Mouse (Mus musculus) midbrain, embryonic 11.5 days (tissue): ENCODE measurements around the gene Rpl7a. TPM values are rescaled to one million over a fixed set of nuclear protein-coding genes. Genes with fewer than 3 reads are reported as not detected.
A peak's percentile ranks its signal among the peaks of the same experiment; 100 is the strongest.

ENCODE experiments used
- ATAC-seq: fragments of 200-750 bp; cut with Nextera tagmentation; 2 replicates; pipeline ENCODE4 v1.8.0; 2017; ENCODE audit warnings: moderate TSS enrichment, moderate library complexity; ENCODE audit not compliant: low FRiP score
- DNase-seq: peaks from one replicate; pipeline ENCODE4 v3.0.0; 2015; ENCODE audit warnings: low spot score; ENCODE audit errors: missing footprints
- H3K27ac ChIP-seq: fragments of 300-500 bp; sonication (generic); 2 replicates; pipeline ENCODE4 v1.5.1; 2014; ENCODE audit warnings: low read depth, low read length
- H3K27me3 ChIP-seq: fragments of 300-500 bp; sonication (generic); 2 replicates; pipeline ENCODE4 v1.6.1; 2014; ENCODE audit warnings: mild to moderate bottlenecking, low read length, moderate library complexity, mixed read lengths; ENCODE audit not compliant: control insufficient read depth, insufficient read depth
- H3K36me3 ChIP-seq: fragments of 300-500 bp; sonication (generic); 2 replicates; pipeline ENCODE4 v1.6.1; 2014; ENCODE audit warnings: mild to moderate bottlenecking, low read length, moderate library complexity, mixed read lengths; ENCODE audit not compliant: control insufficient read depth, insufficient read depth
- H3K4me1 ChIP-seq: fragments of 300-500 bp; sonication (generic); 2 replicates; pipeline ENCODE4 v1.6.1; 2014; ENCODE audit warnings: low read length; ENCODE audit not compliant: control insufficient read depth, insufficient read depth
- H3K4me2 ChIP-seq: fragments of 300-500 bp; sonication (generic); 2 replicates; pipeline ENCODE4 v1.6.1; 2014; ENCODE audit warnings: mild to moderate bottlenecking, moderate library complexity
- H3K4me3 ChIP-seq: fragments of 300-500 bp; sonication (generic); 2 replicates; pipeline ENCODE4 v1.5.1; 2014; ENCODE audit warnings: low read depth, low read length
- H3K9ac ChIP-seq: fragments of 300-500 bp; sonication (generic); 2 replicates; pipeline ENCODE4 v1.6.1; 2014; ENCODE audit warnings: low read length
- H3K9me3 ChIP-seq: fragments of 300-500 bp; sonication (generic); 2 replicates; pipeline ENCODE4 v1.6.1; 2016; ENCODE audit warnings: low read length; ENCODE audit not compliant: control insufficient read depth
- WGBS: fragments of 180-500 bp; shearing (Covaris S2); extraction: QIAGEN DNeasy Blood & Tissue Kit; methylation state at CpG from one replicate; pipeline ENCODE4 v1.1.7; 2014; 5-methylcytosine and 5-hydroxymethylcytosine counted together
- polyA plus RNA-seq: library from polyadenylated mRNA; unstranded; fragments of >200 nt; fragmentation: Nextera tagmentation; extraction: Ambion mirVana; gene quantifications from 2 replicates; pipeline ENCODE4 v1.2.1, GENCODE M21; 2014

The Rpl7a gene
- polyA plus RNA-seq, 1 experiment from 2014 or later, result 654 TPM

DNA sequence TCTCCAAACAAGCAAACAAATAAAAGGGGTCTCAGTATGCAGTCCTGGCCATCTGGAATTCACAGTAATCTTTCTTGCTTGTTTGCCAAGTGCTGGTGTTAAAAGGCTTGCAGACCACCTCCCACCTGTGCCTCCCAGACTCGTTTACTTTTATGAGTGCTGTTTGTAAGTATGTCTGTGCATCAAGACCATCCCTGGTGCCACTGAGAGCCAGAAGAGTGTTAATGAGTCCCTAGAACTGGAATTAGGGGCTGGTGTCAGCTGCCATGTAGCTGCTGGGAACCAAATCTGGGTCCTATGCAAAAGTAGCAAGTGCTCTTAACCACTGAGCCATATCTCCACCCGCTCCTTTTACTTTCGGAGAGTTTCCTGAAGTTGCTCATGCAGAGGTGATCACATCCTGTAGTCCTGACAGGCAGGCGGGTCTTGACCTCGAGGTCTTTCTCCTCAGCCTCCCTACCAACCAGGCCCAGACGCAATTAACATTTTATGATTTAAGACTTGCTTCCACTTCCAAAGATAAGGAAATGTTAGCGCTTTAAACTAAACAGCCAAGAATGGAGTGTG is 8.6 kb upstream of the Rpl7a start:
- peak; percentile 69 for DNase-seq

DNA sequence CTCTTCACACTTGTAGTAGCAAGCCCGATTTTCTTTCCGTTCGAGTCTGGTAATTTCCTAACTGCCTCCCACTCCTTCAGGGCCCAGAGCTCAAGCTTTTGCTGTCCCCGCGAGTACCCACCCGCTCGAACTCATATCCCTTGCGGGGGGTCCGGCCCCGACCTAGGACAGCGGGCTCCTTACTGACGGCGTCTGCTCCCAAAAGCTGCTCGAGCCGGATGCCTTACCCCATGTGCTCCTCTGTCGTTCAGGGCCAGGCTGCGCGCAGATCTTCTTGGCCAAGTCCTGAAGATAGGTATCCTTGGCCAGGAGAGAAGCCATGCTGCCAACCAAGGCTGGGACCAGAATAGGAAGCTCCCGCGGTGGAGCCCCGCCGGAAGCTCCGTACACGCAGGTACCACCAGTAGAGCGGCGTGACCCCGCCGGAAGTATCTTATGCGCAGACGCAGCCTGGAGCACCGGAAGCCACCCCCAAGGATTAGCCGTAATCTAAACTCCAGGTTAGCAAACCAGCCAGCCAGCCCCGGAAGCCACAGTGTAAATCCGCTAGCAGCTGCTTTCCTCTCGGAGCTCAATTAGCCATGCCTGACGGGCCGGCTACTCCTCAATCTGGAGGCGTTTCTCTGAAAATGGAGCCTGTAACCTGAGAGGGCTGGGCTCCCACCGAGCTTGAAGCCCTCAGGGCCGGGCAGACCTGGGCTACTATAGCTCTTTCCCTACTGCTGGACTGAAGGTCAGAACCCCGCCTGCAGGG is 7.9 kb upstream of the Rpl7a start, which contains the start of gene Surf6:
Gene Surf6 (minus strand): TSS at position 413 of the 754 bp plus-strand sequence.
- Histone ChIP-seq H3K9me3 (no peaks in the 10 kb centered on the region), H3K27ac (peak within 1 kb of the TSS; percentile 79), H3K4me3 (peak within 1 kb of the TSS; percentile 74), H3K4me2 (peak within 1 kb of the TSS; percentile 81), H3K9ac (peak within 1 kb of the TSS; percentile 77), H3K4me1 (peaks cover 18% of the 10 kb centered on the region), H3K36me3 (peaks cover 21% of the 10 kb centered on the region), H3K27me3 (no peaks in the 10 kb centered on the region)
- under 1% methylated on average over 41 of the region's 41 CpGs for WGBS
- peak; percentile 96 for ATAC-seq
- DNase-seq, result peak; percentile 98

More for the DNA sequence above, 8.6 kb upstream of the Rpl7a start:
- Histone ChIP-seq H3K36me3 (peaks cover 22% of the 10 kb centered on the region), H3K4me1 (peaks cover 18% of the 10 kb centered on the region), H3K4me2 (peak overlapping the region; percentile 81), H3K9ac (peak overlapping the region; percentile 77), H3K4me3 (peak overlapping the region; percentile 74), H3K27me3 (no peaks in the 10 kb centered on the region), H3K9me3 (no peaks in the 10 kb centered on the region), H3K27ac (no peak overlapping the region)
- WGBS, result 14% methylated on average over 7 of the region's 7 CpGs
- no peak for ATAC-seq

DNA sequence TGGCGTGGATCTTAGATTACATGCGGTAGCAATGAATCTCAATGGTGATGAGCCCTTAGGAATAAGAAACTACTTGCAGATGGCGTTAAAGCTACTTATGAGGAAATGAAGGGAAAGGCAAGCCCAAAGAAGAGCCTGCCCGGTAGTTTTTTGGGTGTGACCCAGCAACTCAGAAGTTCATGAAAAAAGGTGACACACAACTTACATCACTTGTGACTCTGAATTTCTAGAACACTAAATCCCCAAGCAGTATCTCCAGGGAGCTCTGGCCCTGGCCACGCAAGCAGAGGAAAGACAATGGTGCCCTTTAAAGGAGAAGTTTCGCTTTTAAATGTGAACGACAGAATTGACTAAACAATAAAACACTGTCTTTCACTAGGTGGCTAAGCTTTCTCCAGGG is 7.3 kb upstream of the Rpl7a start:
- DNase-seq (no peak), ATAC-seq (no peak)
- Histone ChIP-seq H3K27me3 (no peaks in the 10 kb centered on the region), H3K4me3 (peak overlapping the region; percentile 74), H3K4me2 (peak overlapping the region; percentile 81), H3K9ac (peak overlapping the region; percentile 77), H3K4me1 (peaks cover 18% of the 10 kb centered on the region), H3K27ac (peak overlapping the region; percentile 79), H3K36me3 (peaks cover 21% of the 10 kb centered on the region), H3K9me3 (no peaks in the 10 kb centered on the region)
- 16% methylated on average over 7 of the region's 7 CpGs for WGBS

DNA sequence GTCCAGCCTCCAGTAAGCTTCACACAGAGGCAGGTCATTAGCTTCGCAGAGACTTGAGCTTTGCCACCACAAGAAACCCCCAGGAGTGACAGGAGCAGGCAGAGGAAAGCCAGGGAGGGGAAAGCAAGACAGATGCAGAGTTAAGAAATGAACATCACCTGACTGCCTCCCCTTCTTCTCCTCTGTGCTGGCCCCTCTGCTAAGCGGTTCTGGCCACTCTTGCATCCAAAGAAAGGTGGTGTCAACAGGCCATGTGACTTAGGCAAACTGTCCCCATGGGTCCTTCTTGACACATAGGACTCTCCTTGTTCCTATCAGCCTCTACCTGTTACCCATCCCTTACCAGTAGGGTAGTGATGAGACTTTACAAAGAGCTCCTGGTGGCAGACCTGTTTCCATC is 4.6 kb upstream of the Rpl7a start:
- Histone ChIP-seq H3K9ac (no peak overlapping the region), H3K4me1 (peaks cover 26% of the 10 kb centered on the region), H3K27me3 (no peaks in the 10 kb centered on the region), H3K36me3 (peaks cover 11% of the 10 kb centered on the region; the same call in 1 of the 2 replicates), H3K9me3 (no peaks in the 10 kb centered on the region), H3K4me2 (no peak overlapping the region), H3K27ac (no peak overlapping the region), H3K4me3 (no peak overlapping the region)
- ATAC-seq, result no peak
- WGBS, result 94% methylated on average over 2 of the region's 2 CpGs
- DNase-seq, result peak; percentile 64

DNA sequence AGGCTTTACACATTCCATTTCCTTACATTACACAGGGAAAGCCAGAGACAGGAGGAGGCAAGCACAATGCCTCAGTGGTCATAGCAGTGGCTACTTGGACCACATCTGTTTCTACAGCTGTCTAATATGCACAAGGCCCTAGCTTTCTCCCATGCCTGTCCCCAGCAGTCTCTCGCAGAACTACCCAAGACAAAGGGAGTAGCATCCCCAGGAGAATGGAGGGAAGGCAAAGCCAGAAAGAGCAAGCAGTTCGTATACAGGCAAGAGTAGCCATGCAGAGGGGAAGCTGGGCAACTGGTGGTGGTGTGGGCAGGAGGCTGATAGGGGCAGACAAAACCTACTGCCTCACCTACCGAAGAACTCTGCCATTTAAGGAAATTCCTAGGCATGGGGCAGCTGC is 4.1 kb upstream of the Rpl7a start:
- 88% methylated on average over 3 of the region's 3 CpGs for WGBS
- Histone ChIP-seq H3K4me1 (peaks cover 26% of the 10 kb centered on the region), H3K4me3 (no peak overlapping the region), H3K4me2 (no peak overlapping the region), H3K9ac (no peak overlapping the region), H3K27me3 (no peaks in the 10 kb centered on the region), H3K27ac (no peak overlapping the region), H3K36me3 (peaks cover 11% of the 10 kb centered on the region; the same call in 1 of the 2 replicates), H3K9me3 (no peaks in the 10 kb centered on the region)
- peak; percentile 78 for DNase-seq
- no peak for ATAC-seq

DNA sequence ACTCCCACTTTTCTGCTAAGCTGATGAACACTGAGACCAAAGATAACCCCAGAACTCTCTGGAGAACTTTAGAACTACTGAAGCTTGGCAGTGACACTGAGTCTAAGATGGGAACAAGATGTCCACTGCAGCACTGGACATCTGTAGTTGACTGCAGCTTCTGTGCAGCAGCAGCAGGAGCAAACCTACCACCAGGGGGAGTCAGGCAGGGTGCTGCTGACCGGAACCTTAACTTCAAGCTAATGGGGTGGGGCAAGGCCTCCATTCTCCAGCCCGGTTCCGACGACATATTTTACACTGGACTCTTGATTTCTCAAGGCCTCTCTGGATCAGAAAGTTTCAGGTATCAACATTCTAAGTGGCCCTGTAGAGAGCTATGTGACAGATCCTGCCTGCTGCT is 3.5 kb upstream of the Rpl7a start:
- peak; percentile 91 for DNase-seq
- Histone ChIP-seq H3K9me3 (no peaks in the 10 kb centered on the region), H3K4me1 (peaks cover 26% of the 10 kb centered on the region), H3K4me3 (no peak overlapping the region), H3K27ac (no peak overlapping the region), H3K4me2 (no peak overlapping the region), H3K9ac (no peak overlapping the region), H3K36me3 (peaks cover 14% of the 10 kb centered on the region), H3K27me3 (no peaks in the 10 kb centered on the region)
- ATAC-seq, result no peak
- 74% methylated on average over 4 of the region's 4 CpGs for WGBS

DNA sequence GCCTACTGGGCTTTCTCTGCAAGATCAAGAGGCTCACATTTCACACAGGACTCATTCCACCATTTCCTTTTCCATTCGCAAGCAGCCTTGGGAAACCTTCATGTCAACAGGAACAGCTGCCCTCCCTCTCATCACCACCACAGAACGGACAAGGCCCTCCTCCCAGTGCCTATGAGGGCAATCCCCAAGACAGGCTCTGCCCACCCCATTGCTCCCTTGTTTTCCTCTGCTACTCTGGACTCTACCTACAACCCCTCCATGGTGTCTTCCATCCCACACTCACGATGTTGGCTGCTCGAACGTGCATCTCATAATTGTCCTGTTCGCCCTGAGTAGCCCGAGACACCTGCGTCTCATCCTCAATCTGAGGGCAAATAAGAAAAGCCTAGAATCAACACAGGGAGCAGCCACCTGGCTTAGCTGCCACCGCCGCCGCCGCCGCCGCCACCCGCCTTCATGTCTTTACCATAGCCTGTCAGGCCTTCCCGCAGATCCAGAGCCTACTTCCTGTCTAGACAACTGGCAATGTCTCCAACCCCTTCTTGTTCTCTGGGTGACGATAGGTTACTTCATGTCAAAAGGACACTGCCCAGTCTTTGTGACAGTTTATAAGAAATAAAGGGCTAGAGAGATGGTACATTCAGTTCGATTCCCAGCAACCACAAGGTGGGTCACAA is 1.7 kb upstream of the Rpl7a start:
- Histone ChIP-seq H3K27me3 (no peaks in the 10 kb centered on the region), H3K27ac (no peak overlapping the region), H3K36me3 (peaks cover 29% of the 10 kb centered on the region), H3K4me3 (peak overlapping the region; percentile 76; the same call in 1 of the 2 replicates), H3K4me1 (peaks cover 20% of the 10 kb centered on the region), H3K4me2 (peak overlapping the region; percentile 49), H3K9me3 (no peaks in the 10 kb centered on the region), H3K9ac (peak overlapping the region; percentile 44)
- ATAC-seq, result no peak
- peak; percentile 41 for DNase-seq
- 90% methylated on average over 18 of the region's 18 CpGs for WGBS

DNA sequence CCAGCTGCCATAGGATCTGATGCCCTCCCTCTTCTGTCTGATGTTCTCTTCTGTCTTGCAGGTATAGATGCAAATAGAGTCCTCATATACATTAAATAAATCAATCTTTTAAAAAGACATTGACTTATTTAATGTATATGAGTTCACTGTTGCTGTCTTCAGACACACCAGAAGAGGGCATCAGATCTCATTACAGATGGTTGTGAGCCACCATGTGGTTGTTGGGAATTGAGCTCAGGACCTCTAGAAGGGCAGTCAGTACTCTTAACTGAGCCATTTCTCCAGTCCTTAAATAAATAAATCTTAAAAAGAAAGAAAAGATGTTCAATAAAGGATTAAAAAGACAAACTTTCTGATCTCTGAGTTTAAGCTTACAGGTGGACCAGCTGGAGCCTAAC is 1.2 kb upstream of the Rpl7a start:
- Histone ChIP-seq H3K36me3 (peaks cover 31% of the 10 kb centered on the region), H3K9me3 (no peaks in the 10 kb centered on the region), H3K4me1 (peaks cover 19% of the 10 kb centered on the region), H3K4me2 (peak overlapping the region; percentile 49), H3K4me3 (peak overlapping the region; percentile 76), H3K27me3 (no peaks in the 10 kb centered on the region), H3K27ac (no peak overlapping the region), H3K9ac (peak overlapping the region; percentile 80; the same call in 1 of the 2 replicates)
- no peak for DNase-seq
- ATAC-seq, result no peak
